Mouse (Mus musculus): ENCODE measurements around the gene Adarb2.

Adarb2 gene

DNA sequence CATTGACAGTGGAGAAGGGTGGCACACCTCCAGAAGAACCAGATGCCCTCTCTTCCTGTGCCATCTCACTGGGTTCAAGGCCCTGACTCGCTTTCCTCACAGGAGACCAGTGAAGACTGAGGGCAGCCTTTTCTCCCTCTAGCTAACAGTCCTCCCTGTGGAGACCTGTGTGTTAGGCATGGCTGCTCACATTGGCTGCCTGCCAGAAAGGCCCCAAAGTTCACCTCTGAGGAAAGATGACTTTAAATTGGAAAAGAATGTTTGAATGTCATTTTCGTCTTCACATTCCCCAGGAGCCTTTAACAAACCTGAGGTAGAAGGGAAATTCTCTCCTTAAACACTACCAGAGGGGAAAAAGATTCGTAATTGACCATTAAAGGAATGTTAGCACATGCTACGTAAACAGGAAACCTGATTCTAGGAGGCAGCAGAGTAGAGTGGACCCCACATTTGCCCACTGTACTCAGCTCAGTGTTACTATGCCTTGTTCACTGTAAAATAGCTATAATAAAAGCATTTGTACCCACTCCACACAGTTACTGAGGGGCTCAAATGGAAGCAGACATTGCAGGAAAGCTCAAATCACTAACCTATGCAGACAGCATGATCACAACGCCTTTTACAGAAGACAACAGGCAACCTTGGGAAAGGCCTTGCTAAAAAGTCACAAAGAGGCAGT lies 285.2 kb downstream of the Adarb2 start:
- peak; percentile 55 for DNase-seq

DNA sequence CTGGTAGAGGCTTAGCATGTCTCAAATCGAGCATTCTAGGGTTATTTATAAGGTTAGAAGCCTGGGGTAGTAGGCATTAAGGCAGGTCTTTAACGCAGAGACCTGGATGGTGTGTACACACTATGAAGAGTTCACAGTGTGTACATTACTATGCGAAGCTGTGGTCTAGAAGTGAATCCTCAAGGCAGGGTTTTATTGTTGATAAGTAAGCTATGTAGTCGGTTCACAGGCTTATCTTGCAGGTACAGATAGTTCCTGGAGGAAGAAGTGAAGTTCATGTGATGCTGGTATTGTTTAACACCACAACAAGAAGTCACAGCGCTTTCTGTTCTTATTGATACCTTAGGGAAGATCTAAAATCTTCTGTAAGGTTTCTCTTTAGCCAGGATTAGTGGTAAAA lies 290.7 kb downstream of the Adarb2 start:
- DNase-seq, result no peak

DNA sequence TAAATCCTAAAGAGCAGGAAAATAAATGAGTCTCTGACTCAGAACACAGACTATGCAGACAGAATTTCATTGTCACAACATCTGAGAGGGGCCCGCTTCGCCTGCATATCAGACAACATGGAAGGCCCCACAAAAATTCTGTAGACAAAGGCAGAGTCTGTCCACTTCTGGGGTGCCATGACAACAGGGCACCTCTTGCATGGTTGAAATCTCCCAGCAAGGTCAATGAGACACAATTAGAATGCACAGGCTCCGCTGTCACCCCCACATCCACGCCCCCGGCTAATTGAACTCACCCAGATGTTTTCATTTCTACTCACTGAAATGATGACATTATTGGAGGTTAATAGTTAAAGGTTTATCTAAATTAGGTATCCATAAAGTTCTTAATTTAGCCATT lies 296.9 kb downstream of the Adarb2 start:
- DNase-seq, result peak; percentile 2

DNA sequence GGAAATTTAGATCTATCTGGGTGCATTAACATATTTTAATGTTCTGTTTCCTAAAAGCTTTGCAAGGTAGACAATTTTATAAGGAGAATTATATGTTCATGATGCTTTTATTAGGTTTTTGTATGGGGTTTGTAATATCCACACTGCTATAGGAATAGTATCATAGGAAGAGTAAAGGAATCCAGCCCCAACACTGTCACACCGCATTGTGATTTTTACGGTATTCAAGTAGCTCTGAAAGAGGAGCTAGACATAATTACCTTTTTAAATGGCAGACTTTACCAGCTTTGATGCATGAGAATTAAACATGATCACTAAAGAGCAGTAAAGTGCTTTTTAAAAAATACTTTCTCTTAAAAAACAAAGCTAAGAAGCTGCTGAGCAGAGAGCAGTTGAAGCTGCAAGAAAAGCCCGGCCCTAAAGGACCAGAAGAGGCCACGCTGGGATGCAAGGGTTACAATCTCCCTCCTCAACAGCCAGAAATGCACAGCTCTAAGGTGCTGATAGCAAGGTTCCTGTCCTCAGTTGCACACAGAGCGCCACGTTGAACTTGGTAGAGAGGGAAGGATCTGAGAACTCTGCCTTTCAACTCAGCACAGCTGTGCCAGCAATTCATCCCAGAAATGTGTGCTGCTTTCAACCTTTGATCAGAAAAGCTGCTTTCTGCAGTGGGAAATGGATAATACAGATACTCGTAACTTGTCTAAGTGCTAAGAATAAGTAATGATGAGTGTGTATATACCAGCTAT lies 308.6 kb downstream of the Adarb2 start:
- DNase-seq, result no peak

DNA sequence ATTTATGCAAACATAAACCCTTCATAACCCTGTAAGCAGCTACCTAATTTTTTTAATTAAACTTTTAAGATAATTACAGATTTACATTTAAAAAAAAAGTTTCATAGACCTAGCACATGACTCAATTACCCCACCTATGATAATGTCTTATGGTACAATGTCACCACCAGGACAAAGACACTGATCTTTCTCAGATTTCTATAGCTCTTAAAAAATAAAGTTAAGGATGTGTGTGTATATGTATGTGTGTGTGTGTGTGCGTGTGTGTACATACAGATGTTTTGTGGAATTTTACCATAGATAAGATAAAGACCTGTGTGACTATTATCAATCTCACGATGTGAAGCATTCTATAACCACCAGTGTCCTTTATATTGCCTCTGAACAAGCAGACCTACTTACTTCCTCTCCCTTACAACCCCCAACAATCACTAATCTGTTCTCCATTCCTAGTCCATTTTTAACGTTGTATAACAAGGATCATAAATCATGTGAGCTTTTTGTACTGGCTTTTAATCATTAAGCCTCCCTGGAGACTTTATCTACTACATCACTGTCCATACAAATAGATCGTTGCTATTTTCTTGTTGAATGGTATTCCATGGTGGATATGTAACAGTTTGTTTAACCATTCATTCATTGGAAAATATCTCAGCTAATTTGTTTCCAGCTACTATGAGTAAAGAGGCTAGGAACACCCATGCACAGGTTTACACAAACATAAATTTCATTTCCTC lies 313.5 kb downstream of the Adarb2 start:
- DNase-seq, result no peak

DNA sequence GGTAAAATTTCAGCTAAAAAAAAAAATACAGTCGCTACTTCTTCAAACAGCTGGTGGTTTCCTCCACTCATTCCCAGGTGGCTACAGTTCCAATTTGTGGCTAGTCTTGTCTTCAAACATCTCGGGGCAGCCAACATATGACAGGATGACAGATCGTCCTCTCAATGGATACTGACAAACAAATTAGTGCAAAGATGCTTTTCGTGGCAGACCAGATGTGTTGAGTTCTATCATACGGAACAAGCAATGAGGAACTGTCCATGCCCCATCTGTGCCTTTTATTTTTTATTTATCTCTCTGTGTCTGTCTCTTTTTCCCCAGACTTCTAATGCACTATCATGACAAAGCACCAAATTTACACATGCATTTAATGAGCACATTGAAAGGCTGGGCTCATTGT lies 316.5 kb downstream of the Adarb2 start:
- DNase-seq, result no peak

DNA sequence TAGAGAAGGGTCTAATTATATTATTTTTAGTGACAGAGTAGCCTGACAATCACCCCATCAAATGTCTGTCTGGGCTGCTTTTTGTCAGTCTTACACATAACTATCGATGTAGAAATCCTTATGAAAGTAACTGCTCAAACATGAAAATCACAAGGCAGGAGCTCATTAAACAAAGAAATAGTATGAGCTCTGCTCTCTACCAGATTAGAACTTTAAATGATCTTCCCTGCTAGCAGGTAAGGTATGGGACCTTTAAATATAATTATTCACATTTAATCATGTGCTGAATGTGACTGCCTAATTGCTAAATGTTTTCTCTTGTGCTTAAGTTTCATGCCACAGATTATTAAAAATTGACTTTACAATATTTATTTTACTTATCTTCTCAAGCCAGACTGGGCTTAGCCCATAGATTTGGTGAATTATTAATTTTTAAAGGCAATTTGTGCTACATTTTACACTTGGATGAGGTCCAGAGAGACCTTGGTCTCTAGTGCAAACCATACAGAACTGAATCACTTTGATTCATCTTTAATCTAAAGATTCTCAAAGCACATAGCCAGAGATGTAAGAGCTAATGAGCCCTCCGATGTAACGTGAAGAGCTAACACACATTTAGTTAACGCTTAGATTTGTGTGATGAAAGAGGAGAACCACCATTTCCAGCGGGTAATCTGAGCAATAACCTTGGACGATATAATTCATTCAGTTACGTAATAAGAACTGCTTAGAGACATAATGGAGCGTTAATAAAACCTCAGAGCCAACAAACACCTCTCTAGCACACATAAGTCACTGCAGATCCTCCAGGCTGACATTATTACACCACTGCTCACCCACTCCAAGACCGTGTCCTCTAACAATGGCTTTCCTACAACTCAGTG lies 323.3 kb downstream of the Adarb2 start:
- DNase-seq, result no peak

DNA sequence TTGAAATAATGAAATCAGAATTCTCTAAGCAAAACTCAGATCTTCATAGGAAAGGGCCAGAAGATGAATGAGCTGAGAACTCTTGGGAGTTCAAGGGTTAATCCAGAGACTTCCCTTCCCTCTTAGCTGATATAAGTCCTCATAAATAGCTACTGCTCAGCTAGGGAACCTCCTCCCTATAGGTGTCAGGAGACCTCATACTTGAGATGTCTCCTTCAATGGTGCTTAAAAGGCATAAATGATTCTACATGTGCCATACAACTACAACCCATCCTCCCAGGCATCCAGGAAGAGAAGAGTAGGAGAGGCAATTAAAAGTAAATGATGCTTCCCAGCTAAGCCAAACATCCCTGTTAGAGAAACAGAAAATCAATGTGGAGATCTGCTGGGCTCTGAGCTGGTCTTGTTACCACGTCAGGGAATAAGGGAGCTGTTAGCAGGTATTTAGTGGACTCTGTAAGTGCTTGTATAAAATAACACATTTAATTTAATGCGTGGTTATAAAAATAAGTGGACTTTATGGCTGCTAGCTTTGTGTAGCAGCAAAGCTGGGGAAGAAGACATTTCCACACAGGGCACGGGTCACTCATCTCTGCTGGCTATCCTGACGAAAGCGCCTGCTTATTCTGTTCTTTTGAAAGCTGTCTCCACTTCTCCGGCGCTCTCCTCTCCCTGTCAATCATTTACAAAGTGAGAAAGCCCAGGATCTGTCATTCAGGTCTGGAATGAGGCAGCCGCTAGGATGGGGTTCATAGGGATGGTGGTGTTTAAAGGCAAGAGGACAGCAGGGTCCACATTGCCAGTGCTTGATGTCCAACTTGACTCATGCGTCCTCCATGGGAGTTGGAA lies 331.8 kb downstream of the Adarb2 start:
- no peak for DNase-seq

DNA sequence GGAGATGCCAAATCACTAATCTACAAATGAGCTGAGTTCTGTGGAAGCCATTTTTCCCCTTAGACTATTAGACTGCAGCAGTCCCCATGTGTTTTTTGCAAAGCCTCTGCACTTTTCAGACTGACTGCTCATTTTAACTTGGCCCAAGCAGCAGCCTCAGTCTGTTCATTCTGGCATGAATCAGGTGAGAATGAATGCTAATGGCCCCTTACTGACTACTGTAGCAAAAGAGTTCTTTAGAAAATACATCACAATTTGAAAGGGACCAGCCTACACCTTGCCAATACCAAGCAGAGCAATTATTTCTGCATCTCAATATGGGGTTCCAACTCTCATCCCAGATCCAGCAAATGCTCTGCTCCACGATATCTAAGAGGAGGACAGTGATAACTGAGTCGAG lies 335.8 kb downstream of the Adarb2 start:
- DNase-seq, result no peak

DNA sequence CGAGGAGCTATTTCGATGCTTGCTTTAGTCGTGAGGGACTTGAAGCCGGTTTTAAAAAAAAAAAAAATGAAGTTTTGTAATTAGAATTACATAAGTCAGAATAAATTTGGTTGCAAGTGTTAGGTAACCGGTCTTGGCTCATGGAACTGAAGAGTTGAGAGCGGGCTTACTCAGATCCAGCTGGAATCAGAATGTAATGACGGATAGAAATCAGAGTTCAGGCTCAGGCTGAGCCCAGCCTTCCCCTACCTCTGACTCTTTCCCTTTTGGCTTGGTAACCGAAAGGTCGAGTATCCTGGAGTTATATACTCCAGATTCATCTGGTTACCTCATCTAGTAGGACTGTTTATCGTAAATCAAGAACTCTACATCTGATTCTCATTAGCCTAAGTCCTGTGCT lies 336.2 kb downstream of the Adarb2 start:
- DNase-seq, result no peak

DNA sequence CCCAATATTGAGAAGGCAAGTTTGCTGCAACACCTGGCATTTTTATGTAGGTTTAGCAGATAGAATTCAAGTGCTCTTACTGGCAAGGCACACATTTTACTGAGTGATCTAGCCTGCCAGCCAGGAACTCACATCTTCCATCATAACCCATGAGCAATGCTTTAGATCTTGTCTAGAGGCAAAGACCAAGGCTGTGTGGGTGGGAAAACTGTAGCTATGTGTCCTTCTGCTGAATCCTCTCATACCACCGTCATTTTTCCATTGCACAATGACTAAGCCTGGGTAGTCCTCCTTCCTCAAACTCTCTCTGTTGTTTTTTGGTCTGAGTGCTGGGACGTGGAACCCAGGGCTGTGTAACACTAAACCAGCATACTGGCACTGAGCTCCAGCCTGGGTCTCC lies 340.0 kb downstream of the Adarb2 start:
- DNase-seq, result no peak

DNA sequence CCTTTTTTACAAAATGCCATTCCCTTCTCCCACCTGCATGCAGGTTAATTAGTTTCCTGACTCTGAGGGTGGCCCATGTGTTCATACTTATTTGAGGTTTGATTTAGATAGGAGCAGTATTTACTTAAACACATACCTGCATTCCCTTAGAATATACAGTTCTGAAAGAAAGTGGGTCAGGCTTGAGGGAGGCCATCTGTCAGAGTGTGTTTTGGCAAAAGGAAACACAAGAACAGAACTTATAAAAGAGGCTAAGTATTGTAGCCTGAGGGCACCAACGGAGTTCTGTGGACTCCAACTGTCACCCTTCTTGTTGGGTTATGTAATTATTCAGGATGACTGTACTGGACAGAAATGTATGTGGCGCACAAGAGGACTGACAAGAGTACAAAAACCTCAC lies 349.6 kb downstream of the Adarb2 start:
- DNase-seq, result no peak

DNA sequence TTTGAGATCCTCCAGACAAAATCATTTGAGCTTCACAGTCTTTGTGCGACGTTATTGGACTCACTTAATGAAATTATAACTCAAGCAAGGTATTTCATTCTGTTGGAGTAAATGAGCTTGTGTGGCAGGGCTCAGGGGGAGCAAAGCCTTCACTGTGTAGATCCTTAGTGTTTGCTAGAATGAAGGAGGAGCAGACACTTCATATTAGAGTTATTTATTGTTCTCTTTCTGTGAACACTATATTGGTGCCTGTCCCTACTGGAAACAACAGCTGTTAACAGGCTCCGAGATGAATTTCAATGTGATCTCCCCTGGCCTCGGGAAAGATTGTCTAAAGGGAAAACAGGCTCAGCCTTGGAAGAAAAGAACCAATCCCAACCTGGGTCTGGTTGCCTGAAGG lies 355.1 kb downstream of the Adarb2 start:
- DNase-seq, result no peak

DNA sequence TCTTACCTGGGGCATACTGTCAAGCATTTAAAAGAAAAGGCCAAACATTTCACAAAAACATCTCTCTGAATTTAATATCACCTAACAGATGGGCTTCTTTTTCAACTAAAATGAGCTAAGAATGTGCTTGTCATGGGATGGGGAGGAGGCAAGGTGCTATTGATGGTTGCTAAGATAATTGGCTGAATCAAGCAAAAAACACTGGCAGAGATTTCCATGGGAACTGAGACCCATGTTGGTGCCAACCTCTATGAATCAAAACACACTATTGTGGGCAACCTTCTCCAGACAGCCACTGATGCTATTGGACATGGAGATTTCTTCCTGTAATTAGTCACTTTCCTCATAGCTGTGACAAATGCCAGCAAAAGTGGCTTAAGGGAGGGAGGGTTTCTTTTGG lies 357.8 kb downstream of the Adarb2 start:
- DNase-seq, result no peak

DNA sequence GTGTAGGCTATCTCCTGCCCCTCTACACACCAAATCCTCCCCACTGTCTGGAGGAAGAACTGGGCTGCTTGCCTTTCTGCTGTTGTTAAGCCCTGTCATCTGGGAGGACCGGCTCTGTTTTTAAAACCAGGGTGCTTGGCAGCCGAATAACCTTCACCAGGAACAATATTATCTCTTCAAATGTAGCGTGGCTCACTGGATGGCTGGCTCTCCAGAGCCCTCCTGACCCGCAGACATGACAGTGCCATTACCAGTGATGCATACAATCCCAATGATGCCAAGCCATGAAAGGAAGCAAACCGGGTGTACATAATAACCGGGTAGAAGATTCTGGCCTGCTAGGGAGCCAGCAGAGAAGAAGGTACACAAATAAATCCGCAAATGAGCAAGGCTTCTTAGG lies 360.5 kb downstream of the Adarb2 start:
- no peak for DNase-seq

DNA sequence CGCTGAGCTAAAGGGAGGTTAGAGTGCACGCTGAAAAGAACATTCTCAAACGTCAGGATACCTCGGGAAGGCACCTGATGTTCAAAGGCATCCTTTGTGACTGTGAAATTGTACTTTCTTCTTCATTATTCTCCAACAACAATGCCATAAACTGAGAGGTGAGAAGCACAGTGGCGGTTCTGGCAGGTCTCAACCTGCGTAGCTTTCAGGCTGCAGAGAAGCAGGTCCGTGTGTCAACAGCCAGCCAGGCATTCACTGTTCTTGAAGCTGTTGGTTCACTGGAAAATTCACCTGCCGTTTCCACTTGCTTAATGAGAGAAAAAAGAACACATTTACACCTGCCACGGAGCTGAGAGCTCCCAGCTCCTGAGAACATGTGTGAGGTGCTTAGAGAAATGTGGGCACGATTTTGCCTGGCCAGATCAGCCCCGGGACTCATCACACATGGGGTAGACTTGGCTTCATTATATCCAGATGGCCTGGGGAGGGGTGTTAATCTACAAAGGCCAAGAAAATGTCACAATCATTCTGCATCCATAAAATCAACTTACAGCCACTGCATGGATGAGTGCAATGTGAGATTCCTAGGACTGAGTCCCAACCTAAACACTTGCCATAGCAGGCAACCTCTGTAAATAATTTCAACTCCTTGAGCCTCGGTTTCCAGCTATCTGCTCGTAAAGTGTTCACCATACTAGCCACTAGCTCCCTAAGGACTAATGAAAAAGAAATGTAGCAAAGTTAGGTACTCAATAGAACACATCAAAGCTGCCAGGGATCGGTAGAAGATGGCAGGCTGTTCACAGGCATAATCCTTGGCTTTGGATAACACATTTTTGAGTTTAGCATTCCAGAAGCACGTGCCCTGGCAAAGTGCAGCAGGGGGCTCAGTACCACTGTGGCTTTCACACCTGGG lies 364.7 kb downstream of the Adarb2 start:
- DNase-seq, result no peak

DNA sequence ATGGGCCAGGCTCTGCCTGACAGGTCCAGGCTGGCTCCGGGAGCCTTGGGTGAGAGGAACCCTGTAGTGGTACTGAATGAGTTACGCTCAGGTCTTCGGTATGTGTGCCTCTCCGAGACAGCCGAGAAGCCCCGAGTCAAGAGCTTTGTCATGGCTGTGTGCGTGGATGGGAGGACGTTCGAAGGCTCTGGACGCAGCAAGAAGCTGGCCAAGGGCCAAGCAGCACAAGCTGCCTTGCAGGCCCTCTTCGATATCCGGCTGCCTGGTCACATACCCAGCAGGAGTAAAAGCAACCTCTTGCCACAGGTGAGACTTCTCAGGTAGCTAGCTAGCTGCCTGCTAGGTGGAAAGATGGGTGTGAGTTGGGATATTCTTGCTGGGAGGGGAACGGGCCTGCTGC lies 367.6 kb downstream of the Adarb2 start:
- peak; percentile 2 for DNase-seq

DNA sequence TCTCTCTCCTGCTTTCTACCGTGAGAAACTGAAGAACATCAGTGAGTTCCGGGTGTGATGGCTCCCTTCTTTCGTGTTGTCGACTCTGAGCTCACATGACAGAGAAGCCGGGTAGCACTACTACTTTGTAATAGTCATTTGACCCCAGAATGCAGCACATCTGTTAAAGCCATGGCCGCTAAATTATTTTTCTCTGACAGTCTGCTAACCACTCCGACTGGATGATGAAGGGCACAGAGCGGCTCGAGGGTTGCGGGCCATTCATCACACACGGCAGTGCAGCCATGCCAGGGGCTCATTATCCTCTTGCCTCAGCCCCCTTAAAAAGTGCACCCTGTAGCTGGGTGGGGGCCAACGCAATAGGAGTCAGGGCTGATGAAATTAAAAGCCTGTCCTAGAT lies 371.2 kb downstream of the Adarb2 start:
- DNase-seq, result no peak

DNA sequence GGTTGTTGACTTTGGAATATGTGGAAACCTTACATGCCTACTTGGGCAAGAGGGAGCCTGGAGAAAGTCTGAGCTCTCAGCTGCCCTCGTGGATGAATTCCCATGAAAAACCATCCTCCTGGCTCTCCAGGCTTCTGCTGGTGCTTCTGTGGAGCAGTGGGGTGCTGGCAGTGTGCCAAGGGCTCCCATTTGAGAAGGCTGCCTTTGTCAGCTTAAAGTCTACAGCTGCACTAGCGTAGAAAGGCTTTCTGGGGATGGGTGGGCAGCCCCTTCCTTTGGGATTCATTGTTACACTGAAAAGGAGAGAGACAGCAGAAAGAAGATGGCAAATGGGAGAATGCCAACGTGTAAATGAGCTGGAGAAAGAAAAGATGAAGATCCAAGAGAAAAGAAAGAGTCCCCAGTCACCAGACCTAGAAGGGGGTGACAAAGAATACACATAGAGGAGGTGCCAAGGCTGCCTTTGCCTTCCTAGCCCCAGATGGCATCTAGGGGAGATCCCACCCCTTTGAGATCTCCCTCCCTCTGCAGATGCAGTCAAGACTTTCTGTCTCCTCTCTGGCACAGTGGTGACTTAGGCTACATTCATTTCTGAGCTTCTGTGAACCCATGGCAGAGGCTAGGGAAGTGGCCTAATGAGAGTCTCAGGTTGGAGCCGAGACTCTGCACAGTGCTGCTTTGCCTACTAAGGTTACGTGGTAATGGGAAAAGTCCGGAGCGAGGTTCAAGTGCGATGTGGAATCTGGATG lies 381.8 kb downstream of the Adarb2 start:
- DNase-seq, result no peak

DNA sequence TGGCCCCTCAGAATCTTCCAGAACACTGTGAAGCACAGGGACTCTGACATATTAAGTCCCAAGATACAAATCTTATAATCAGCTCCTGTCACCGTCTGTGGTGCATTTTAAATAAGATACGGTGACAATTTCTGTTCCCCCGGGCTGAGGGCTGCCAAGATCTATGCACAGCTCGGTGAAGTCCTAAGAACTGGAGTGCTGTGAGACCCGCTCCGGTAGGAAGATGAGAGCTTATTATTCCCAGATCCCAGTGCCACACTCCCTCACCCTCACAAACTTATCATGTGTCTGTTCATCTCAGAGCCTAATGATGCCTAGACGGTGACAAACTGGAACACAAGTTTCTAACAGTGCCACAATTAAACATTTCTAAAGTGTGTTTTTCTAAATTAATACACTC lies 384.8 kb downstream of the Adarb2 start:
- no peak for DNase-seq

All from kidney, postnatal 14 days (tissue).